ENCODE assay signal across 8 mouse cellular contexts in genomic region chr12:70111367-70112089, GRCm38 (mm10). TPM values are rescaled to one million over a fixed set of nuclear protein-coding genes. Genes with fewer than 3 reads are reported as not detected.
DNase-seq lines count a peak whose midpoint lies in the region; ATAC-seq and TF ChIP-seq lines count a peak whose summit lies in the region.

No protein-coding gene starts in this region.

- peak overlapping the region; percentile 97 for H3K27ac ChIP-seq in hindbrain, embryonic 10.5 days

- peak overlapping the region; percentile 95 for H3K4me3 ChIP-seq in hindbrain, embryonic 10.5 days

- POLR2A ChIA-PET in Patski (lab: Charles Lee) = interaction anchor here (0.9 to 1.3 kb wide), 2 partner anchors 11 to 126 kb away, joined by 3 to 4 read pairs; no protein-coding TSS in a partner anchor

- under 1% methylated on average over 101 of the region's 101 CpGs for WGBS in hindbrain, embryonic 10.5 days

- peaks cover 64% of the 10 kb centered on the region for H3K4me1 ChIP-seq in hindbrain, embryonic 10.5 days (replicated peaks)

- no peaks in the 10 kb centered on the region for H3K27me3 ChIP-seq in Patski
- peaks cover 56% of the 10 kb centered on the region for H3K27me3 ChIP-seq in hindbrain, embryonic 10.5 days (ENCODE audit: insufficient read depth, poor library complexity, severe bottlenecking)

- in situ Hi-C loops in Patski (cut with MboI; ENCODE audit: low pct_unique_long_range_greater_than_20kb) = no loop called here

- CTCF ChIA-PET in Patski (lab: Charles Lee) = interaction anchor here (1.3 kb wide), 1 partner anchor 45 kb away, joined by 3 read pairs; no protein-coding TSS in a partner anchor

- no peaks in the 10 kb centered on the region for H3K36me3 ChIP-seq in hindbrain, embryonic 10.5 days

- no peaks in the 10 kb centered on the region for H3K9me3 ChIP-seq in hindbrain, embryonic 10.5 days

- no peak for DNase-seq in Patski (ENCODE audit: low read depth, low spot score)
- DNase-seq in cerebellum, adult 9-11 months = peak; percentile 63
- DNase-seq in hindbrain, embryonic 10.5 days (ENCODE audit: low spot score) = peak; percentile 84
- peak; percentile 55 to 63 for DNase-seq in layer of hippocampus, postnatal 25 days (ENCODE audit: extremely low spot score in 1 of 2, low spot score in 1 of 2)
- DNase-seq in lung, postnatal 4 days = peak; percentile 85 to 91
- DNase-seq in retina, postnatal 7 days (ENCODE audit: low read depth, low spot score) = peak; percentile 64
- peak; percentile 70 to 80 for DNase-seq in urinary bladder, adult 18-20 months (ENCODE audit: low spot score in 2 of 2)

- peak; percentile 84 for ATAC-seq in Patski
- peak; percentile 53 for ATAC-seq in frontal cortex, adult (ENCODE audit: low TSS enrichment)

- TF ChIP-seq CTCF in Patski (IDR thresholded peaks at IDR 0.05) = no peak

RNA-seq across cellular contexts. Expression of gene Nin, which starts 2.0 kb away (rescaled TPM):
- polyA plus RNA-seq in Patski (2021) = 29.7 TPM
- polyA plus RNA-seq in hindbrain, embryonic 10.5 days (2016; fragmentation: Nextera tagmentation; extraction: Ambion mirVana) = 10.3 and 13.7 TPM in 2 replicates
- 10 to 100 TPM; 53.7 to 69.3 TPM for total RNA-seq in layer of hippocampus, postnatal 25 days (2021)

RNA-seq across cellular contexts. Expression of gene Abhd12b, which starts 42.4 kb away (rescaled TPM):
- polyA plus RNA-seq in Patski (2021) = not detected
- not detected in 2 replicates for polyA plus RNA-seq in hindbrain, embryonic 10.5 days (2016; fragmentation: Nextera tagmentation; extraction: Ambion mirVana)
- not detected for total RNA-seq in layer of hippocampus, postnatal 25 days (2021)
